Mouse (Mus musculus) retina, adult 2 months (tissue): ENCODE results near the gene Grem1.

ENCODE experiments used
- DNase-seq: peaks from one replicate; pipeline ENCODE4 v3.0.0-alpha.2; 2012; ENCODE audit warnings: low read depth, low spot score

The Grem1 gene

DNA sequence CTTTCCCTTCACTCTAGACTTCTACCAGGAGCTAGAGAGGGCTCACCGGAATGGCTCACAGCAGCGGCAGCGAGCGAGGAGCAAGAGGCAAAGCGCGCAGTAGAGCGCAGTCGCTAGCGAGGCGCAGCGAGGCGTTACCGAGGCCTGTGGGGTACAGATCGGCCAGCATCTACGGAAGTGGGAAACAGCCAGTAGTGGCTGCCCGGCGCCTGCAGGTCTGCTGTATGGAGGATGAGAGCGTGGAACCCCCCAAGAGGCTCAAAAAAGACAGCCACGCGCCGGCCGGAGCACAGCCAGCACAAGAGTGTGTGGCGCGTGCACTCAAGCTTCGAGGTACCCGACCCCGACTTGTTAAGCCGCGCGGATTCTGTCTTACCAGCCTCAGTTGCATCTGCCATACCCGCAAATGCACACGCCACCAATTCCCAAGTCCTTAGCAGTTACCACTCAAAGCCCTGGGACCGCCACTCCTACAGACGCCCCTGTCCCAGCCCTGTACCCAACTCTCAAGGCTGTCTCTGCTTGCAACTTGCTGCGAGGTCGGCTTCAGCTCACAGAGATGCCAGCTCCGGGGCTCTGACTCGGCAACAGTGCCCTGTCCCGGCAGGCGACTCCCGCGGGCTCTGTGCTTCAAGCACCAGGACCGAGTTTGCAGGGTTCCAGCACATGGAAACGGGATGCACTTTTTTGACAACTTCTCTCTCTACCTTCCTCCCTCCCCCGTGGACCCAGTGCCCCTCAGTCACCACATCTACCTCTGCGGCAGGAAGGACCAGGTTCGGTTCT, 728 bp downstream of the Grem1 start:
- DNase-seq = no peak

GRCm38 (mm10) chr2:113756924-113757524, 1.4 kb downstream of the Grem1 start:
- DNase-seq = no peak

DNA sequence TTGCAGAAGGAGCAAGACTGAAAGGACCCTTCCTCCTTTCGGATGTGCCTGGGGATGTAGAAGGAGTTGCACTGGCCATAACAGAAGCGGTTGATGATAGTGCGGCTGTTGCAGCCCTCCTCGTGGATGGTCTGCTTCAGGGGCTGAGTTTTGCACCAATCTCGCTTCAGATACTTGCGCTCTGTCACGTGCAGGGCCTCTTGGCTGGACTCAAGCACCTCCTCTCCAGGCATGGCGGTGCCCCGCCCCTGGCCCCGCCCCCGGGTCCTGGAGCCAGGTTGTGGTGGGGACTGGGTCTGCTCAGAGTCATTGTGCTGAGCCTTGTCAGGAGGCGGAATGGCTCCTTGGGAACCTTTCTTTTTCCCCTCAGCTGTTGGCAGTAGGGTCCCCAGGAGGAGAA, 8.7 kb downstream of the Grem1 start:
- DNase-seq = no peak

- no peak for DNase-seq
Measured at GRCm38 (mm10) chr2:113749309-113749708, 9.1 kb downstream of the Grem1 start.

GRCm38 (mm10) chr2:113728581-113728980, 29.9 kb downstream of the Grem1 start:
- DNase-seq = no peak

DNA sequence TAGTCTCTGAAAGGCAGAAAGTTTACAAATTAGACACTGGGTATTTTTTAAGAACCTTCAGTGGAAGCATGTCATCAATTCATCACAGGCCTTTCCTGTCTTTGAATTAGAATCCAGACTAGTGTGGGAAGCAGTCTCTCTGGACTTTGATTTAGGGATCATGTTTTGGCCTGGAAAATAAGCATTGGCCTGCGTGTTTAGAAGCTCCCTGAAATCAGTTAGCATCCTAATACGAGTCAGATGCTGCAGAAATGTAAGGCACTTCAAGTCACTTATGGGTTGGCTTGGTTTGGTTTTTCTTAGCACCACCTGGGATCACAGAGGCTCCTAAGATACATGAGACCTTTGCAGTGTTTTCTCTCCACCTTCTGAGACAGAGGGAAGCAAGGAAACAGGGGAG, 43.6 kb downstream of the Grem1 start:
- DNase-seq = no peak

GRCm38 (mm10) chr2:113713406-113713805, 45.0 kb downstream of the Grem1 start:
- DNase-seq = no peak

GRCm38 (mm10) chr2:113707507-113707906, 50.9 kb downstream of the Grem1 start:
- DNase-seq = no peak

DNA sequence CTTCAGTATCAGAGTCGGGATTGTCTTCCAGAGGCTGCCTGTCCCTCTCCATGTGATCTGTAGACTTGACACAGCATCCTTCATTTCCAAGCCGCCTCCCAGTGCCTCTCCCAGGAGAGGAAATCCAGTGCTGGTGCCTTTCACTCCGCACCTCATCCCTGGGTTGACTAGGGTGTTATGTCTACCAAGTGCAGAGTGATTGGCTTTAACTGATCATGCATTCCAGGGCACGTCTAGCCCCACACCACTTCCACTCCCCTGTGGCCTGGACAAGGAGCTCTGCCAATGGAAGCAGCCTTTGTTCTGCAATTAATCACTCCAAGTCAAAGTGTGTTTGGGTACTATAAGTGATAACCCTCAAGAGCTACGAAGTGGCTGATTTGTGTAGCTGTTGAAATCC, 56.9 kb downstream of the Grem1 start:
- no peak for DNase-seq

DNA sequence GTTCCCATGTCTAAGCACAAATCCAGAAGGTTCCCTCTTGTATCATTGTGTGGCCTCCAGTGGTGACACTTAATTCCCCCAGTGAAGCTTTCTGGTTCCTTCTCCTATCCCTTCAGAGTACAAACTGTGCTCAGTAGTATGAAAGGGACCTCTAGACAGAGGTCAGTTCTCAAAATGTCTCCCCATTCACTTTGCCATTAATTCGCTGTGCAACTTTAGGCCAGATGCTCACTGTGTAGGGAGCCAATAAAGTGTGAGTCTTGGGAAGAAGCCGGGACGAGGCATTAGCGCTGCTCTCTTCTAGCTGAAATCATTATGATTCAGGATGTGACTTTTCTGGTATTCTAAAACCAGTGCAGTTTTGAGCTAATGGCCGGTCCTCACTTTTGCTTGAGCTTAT, 61.8 kb downstream of the Grem1 start:
- DNase-seq = no peak

- DNase-seq = no peak
Measured at GRCm38 (mm10) chr2:113696222-113696621, 62.2 kb downstream of the Grem1 start.
